Comparison of ENCODE assay signal across 22 mouse cellular contexts in genomic region chr11:22897642-22898041, GRCm38 (mm10). TPM values are rescaled to one million over a fixed set of nuclear protein-coding genes. Genes with fewer than 3 reads are reported as not detected.
A peak's percentile ranks its signal among the peaks of the same experiment; 100 is the strongest.
DNase-seq lines count a peak whose midpoint lies in the region; ATAC-seq and TF ChIP-seq lines count a peak whose summit lies in the region.
"Had no signal": no experiment of that assay in that cellular context is flagged by ENCODE, and none has a peak within 500 bp of the region (broad histone marks: within the 10 kb centered on the region; RNA-seq: fewer than 3 reads in every experiment).

No protein-coding gene starts in this region.

- no peak overlapping the region for H3K4me2 ChIP-seq in forebrain, postnatal 0 days (ENCODE audit: low read depth)
- no peak overlapping the region for H3K4me2 ChIP-seq in intestine, embryonic 15.5 days (replicated peaks)
- H3K4me2 ChIP-seq: embryonic facial prominence, embryonic 13.5 days; embryonic facial prominence, embryonic 15.5 days; forebrain, embryonic 12.5 days had no signal

- DNase-seq in ES-CJ7 (ENCODE audit: low read depth, low spot score): peak; percentile 32
- DNase-seq in ES-E14 (ENCODE audit: low read depth, low spot score): peak; percentile 1
- peak; percentile 37 for DNase-seq in ZHBTc4 (ENCODE audit: low read depth, low spot score)
- no peak for DNase-seq in forebrain, postnatal 0 days
- no peak for DNase-seq in spleen, adult 12 weeks (ENCODE audit: low spot score)
- DNase-seq: adrenal gland, postnatal 10 days; adrenal gland, postnatal 25 days; cerebellum, adult 11 months; cerebellum, adult 18-20 months; cerebellum, adult 8-10 months; cerebellum, adult 9-11 months; cerebellum, postnatal 14 days; cerebellum, postnatal 36 days; embryo, embryonic 11 days had no signal

- H3K36me3 ChIP-seq in ES-E14 (ENCODE audit: control insufficient read depth, insufficient read depth, low read length, poor library complexity, severe bottlenecking): no peaks in the 10 kb centered on the region
- no peaks in the 10 kb centered on the region for H3K36me3 ChIP-seq in forebrain, postnatal 0 days (ENCODE audit: insufficient read depth)
- H3K36me3 ChIP-seq in intestine, embryonic 15.5 days: no peaks in the 10 kb centered on the region

- no peak overlapping the region for H3K9ac ChIP-seq in ES-E14 (ENCODE audit: insufficient read depth, low read depth, low read length, poor library complexity, severe bottlenecking)
- H3K9ac ChIP-seq in forebrain, postnatal 0 days: no peak overlapping the region
- no peak overlapping the region for H3K9ac ChIP-seq in intestine, embryonic 15.5 days
- H3K9ac ChIP-seq: embryonic facial prominence, embryonic 13.5 days; embryonic facial prominence, embryonic 15.5 days; forebrain, embryonic 12.5 days had no signal

- WGBS in forebrain, postnatal 0 days: 91% methylated on average over 4 of the region's 4 CpGs
- 93% methylated on average over 4 of the region's 4 CpGs for WGBS in intestine, embryonic 15.5 days

- peaks cover 0 to 7% of the 10 kb centered on the region in 2 experiments; a peak in 2 of 4 replicates for H3K4me1 ChIP-seq in ES-E14 (ENCODE audit: control insufficient read depth in 2 of 2, insufficient read depth in 2 of 2, low read length in 2 of 2, poor library complexity in 1 of 2)
- no peaks in the 10 kb centered on the region for H3K4me1 ChIP-seq in forebrain, postnatal 0 days (ENCODE audit: insufficient read depth)
- H3K4me1 ChIP-seq in intestine, embryonic 15.5 days (replicated peaks): no peaks in the 10 kb centered on the region
- H3K4me1 ChIP-seq: embryonic facial prominence, embryonic 13.5 days; embryonic facial prominence, embryonic 15.5 days; forebrain, embryonic 10.5 days; forebrain, embryonic 12.5 days had no signal

- in situ Hi-C loops in ES-E14 (cut with MboI; ENCODE audit: low sequenced_read_pairs in 2 of 2, unreplicated experiment in 2 of 2): no loop called here

- H3K27ac ChIP-seq in ES-E14 (ENCODE audit: insufficient read depth, low read depth, low read length, poor library complexity, severe bottlenecking): no peak overlapping the region
- no peak overlapping the region for H3K27ac ChIP-seq in forebrain, postnatal 0 days (ENCODE audit: low read depth, low read length)
- H3K27ac ChIP-seq in intestine, embryonic 15.5 days: no peak overlapping the region
- H3K27ac ChIP-seq: embryonic facial prominence, embryonic 13.5 days; embryonic facial prominence, embryonic 15.5 days; forebrain, embryonic 10.5 days; forebrain, embryonic 12.5 days had no signal

- no peaks in the 10 kb centered on the region for H3K9me3 ChIP-seq in ES-E14 (ENCODE audit: control insufficient read depth, insufficient read depth, low read depth, low read length)
- no peaks in the 10 kb centered on the region for H3K9me3 ChIP-seq in forebrain, postnatal 0 days (ENCODE audit: low read length)
- no peaks in the 10 kb centered on the region for H3K9me3 ChIP-seq in intestine, embryonic 15.5 days
- H3K9me3 ChIP-seq: embryonic facial prominence, embryonic 13.5 days; embryonic facial prominence, embryonic 15.5 days; forebrain, embryonic 10.5 days; forebrain, embryonic 12.5 days had no signal

- no peak for TF ChIP-seq CTCF in forebrain, postnatal 0 days (IDR thresholded peaks at IDR 0.05; ENCODE audit: low read depth)

- no peaks in the 10 kb centered on the region for H3K27me3 ChIP-seq in forebrain, postnatal 0 days (ENCODE audit: insufficient read depth, low read length)
- no peaks in the 10 kb centered on the region for H3K27me3 ChIP-seq in intestine, embryonic 15.5 days (replicated peaks)
- H3K27me3 ChIP-seq: embryonic facial prominence, embryonic 13.5 days; embryonic facial prominence, embryonic 15.5 days; forebrain, embryonic 12.5 days had no signal

- H3K4me3 ChIP-seq in ES-E14 (ENCODE audit: insufficient read depth in 1 of 2, low read depth in 1 of 2, low read length in 2 of 2, poor library complexity in 1 of 2, severe bottlenecking in 1 of 2): no peak overlapping the region
- H3K4me3 ChIP-seq in forebrain, postnatal 0 days (ENCODE audit: low read depth, low read length): no peak overlapping the region
- no peak overlapping the region for H3K4me3 ChIP-seq in intestine, embryonic 15.5 days (replicated peaks)
- H3K4me3 ChIP-seq: embryonic facial prominence, embryonic 13.5 days; embryonic facial prominence, embryonic 15.5 days; erythroblast, embryonic 14.5 days; forebrain, embryonic 10.5 days; forebrain, embryonic 12.5 days had no signal

- no peak for ATAC-seq in forebrain, postnatal 0 days
- ATAC-seq in intestine, embryonic 15.5 days: no peak
- ATAC-seq: forebrain, embryonic 14.5 days; forebrain, embryonic 16.5 days had no signal

TF ChIP-seq in ES-E14, 5 proteins besides CTCF, POLR2A, EP300 and RAD21:
- TF ChIP-seq MAFK (IDR thresholded peaks at IDR 0.05; ENCODE audit: insufficient read depth, low read depth, low read length) (peak; percentile 54), ZNF384 (IDR thresholded peaks at IDR 0.05; ENCODE audit: low read depth, low read length) (no peak), HCFC1 (IDR thresholded peaks at IDR 0.05; ENCODE audit: borderline replicate concordance, insufficient read depth, low read length) (no peak)

RNA-seq across cellular contexts. Expression of gene B3gnt2, which starts 36.9 kb away (rescaled TPM):
- total RNA-seq in ES-E14 (2012; rRNA removed): 25.7 and 52.9 TPM in 2 replicates
- 3.1 and 6.7 TPM in 2 replicates for total RNA-seq in forebrain, postnatal 0 days (2014; rRNA removed)
- 3.0 and 3.6 TPM in 2 replicates for polyA plus RNA-seq in forebrain, postnatal 0 days (2015; fragmentation: Nextera tagmentation; extraction: Ambion mirVana)
- polyA plus RNA-seq in intestine, embryonic 15.5 days (2015; fragmentation: Nextera tagmentation; extraction: Ambion mirVana): 8.8 and 11.9 TPM in 2 replicates

Comparison
In these comparisons a context has a peak if more than half of its experiments do, and no peak if none do; other contexts are left out.
1. DNase-seq: peak in ES-CJ7 (single experiment), ES-E14 (single experiment) and ZHBTc4 (single experiment); none in forebrain, postnatal 0 days (single experiment) and spleen, adult 12 weeks (single experiment).